Mouse (Mus musculus): Measurements from ENCODE around the gene Gm5089. TPM values are rescaled to one million over a fixed set of nuclear protein-coding genes. Genes with fewer than 3 reads are reported as not detected.

Gene Gm5089
- polyA plus RNA-seq, 1 experiment from 2014 or later, result not detected

DNA sequence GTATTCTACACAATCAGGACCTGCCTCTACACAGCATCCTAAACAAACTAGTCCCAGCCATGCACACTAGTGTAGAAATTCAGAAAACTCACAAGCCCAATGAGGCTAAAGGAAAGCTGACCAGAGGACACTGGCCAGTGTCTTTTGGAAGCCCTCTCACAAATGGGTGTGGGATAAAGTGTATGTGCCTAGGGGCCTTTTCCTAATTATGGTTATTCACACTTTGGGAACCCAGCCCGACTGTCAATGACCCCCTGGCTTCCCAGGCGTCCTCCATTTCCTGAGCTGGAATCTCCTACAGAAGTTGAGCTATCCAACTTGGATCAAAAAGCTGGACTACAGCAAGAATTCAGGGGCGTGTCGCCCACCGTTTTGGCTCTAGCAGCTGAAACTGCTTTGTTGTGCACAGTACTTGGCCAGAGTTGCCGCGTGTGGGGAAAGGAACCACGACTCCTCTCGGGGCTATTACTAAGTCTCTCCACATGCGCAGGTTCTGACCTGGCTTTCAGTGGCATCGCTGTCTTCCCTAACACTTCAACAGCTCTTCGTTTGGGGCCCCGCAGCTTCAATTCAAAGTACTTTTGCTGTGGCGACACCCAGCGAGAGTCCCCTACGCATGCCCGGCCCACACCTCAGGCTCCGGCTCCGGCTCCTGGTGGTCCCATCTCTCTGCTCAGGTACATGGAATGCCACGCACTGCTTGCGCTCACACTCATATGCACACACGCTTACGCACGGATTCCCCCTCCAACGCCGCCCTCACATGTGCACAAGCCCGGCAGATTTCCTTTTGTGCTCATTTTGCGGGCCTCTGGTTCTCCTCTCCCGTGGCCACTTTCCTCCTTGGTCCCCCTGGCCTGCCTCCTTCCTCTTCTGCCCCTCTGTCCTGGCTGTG lies 1.1 kb downstream of the Gm5089 start:
- Histone ChIP-seq H3K27ac (replicated peaks; ENCODE audit: low read depth, low read length) (no peak overlapping the region), H3K27me3 (ENCODE audit: control insufficient read depth, insufficient read depth, low read length) (peaks cover 37% of the 10 kb centered on the region), H3K9ac (replicated peaks; ENCODE audit: low read length) (peak overlapping the region; percentile 60), H3K4me3 (ENCODE audit: low read depth, low read length) (peak overlapping the region; percentile 42), H3K4me1 (ENCODE audit: control insufficient read depth, insufficient read depth, low read length) (peaks cover 6% of the 10 kb centered on the region), H3K4me2 (ENCODE audit: low read depth, low read length) (peak overlapping the region; percentile 88), H3K36me3 (replicated peaks; ENCODE audit: control insufficient read depth, insufficient read depth, low read depth, low read length) (no peaks in the 10 kb centered on the region), H3K9me3 (replicated peaks; ENCODE audit: control insufficient read depth, low read length) (no peaks in the 10 kb centered on the region)
- ATAC-seq (replicated peaks; ENCODE audit: insufficient number of reproducible peaks, low FRiP score, low TSS enrichment, low read depth), result no peak
- DNase-seq (ENCODE audit: low spot score), result peak; percentile 45
- 3% methylated on average over 29 of the region's 29 CpGs for WGBS

DNA sequence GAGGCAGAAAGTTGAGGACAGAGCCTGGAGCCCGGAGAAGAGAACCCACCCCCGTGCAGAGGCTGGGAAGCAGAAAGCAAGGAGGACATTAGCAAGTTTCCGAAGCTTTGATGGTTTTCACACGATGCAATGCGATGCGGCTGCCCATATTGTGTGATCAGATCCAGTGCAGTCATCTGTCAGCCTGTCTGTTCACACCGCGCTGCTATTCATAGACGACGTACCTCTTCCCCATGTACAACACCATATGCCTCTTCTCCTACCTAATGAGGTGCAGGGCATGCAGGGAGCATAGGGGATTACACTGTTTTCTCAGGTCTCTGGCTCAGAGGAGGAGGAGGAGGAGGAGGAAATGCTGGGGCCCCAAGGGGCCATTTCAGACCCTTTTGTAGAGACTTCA lies 14.1 kb downstream of the Gm5089 start:
- H3K9ac ChIP-seq (replicated peaks; ENCODE audit: low read length), result no peak overlapping the region
- H3K36me3 ChIP-seq (replicated peaks; ENCODE audit: control insufficient read depth, insufficient read depth, low read depth, low read length), result no peaks in the 10 kb centered on the region
- H3K27me3 ChIP-seq (ENCODE audit: control insufficient read depth, insufficient read depth, low read length), result no peaks in the 10 kb centered on the region
- no peaks in the 10 kb centered on the region for H3K4me1 ChIP-seq (ENCODE audit: control insufficient read depth, insufficient read depth, low read length)
- DNase-seq (ENCODE audit: low spot score), result no peak
- H3K4me2 ChIP-seq (ENCODE audit: low read depth, low read length), result no peak overlapping the region
- no peak overlapping the region for H3K27ac ChIP-seq (replicated peaks; ENCODE audit: low read depth, low read length)
- H3K9me3 ChIP-seq (replicated peaks; ENCODE audit: control insufficient read depth, low read length), result no peaks in the 10 kb centered on the region
- 80% methylated on average over 10 of the region's 10 CpGs for WGBS
- H3K4me3 ChIP-seq (ENCODE audit: low read depth, low read length), result no peak overlapping the region
- no peak for ATAC-seq (replicated peaks; ENCODE audit: insufficient number of reproducible peaks, low FRiP score, low TSS enrichment, low read depth)

DNA sequence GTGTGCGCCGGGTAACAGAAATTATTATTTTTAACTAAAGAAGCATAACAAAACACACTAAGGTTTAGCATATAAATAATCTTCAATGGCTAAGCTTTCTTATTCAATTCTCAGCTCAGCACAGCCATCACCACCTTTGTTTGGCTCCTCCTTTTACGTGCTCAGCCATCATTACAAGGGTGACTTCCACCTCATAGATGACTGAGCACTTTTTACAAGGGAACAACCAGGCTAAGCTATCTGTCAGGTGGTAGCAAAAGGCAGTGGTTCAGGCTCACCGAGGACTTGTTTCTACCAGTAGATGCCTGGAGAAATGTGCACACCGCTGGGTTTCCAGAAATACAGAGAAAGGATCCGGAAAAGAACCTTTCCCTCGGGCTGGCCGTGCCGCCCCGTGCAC lies 16.9 kb downstream of the Gm5089 start:
- no peak overlapping the region for H3K9ac ChIP-seq (replicated peaks; ENCODE audit: low read length)
- no peaks in the 10 kb centered on the region for H3K9me3 ChIP-seq (replicated peaks; ENCODE audit: control insufficient read depth, low read length)
- no peak overlapping the region for H3K4me2 ChIP-seq (ENCODE audit: low read depth, low read length)
- WGBS, result 89% methylated on average over 10 of the region's 10 CpGs
- DNase-seq (ENCODE audit: low spot score), result no peak
- H3K27me3 ChIP-seq (ENCODE audit: control insufficient read depth, insufficient read depth, low read length), result no peaks in the 10 kb centered on the region
- H3K4me3 ChIP-seq (ENCODE audit: low read depth, low read length), result no peak overlapping the region
- no peaks in the 10 kb centered on the region for H3K36me3 ChIP-seq (replicated peaks; ENCODE audit: control insufficient read depth, insufficient read depth, low read depth, low read length)
- ATAC-seq (replicated peaks; ENCODE audit: insufficient number of reproducible peaks, low FRiP score, low TSS enrichment, low read depth), result no peak; the same call in 1 of the 2 replicates
- H3K27ac ChIP-seq (replicated peaks; ENCODE audit: low read depth, low read length), result no peak overlapping the region
- H3K4me1 ChIP-seq (ENCODE audit: control insufficient read depth, insufficient read depth, low read length), result no peaks in the 10 kb centered on the region

DNA sequence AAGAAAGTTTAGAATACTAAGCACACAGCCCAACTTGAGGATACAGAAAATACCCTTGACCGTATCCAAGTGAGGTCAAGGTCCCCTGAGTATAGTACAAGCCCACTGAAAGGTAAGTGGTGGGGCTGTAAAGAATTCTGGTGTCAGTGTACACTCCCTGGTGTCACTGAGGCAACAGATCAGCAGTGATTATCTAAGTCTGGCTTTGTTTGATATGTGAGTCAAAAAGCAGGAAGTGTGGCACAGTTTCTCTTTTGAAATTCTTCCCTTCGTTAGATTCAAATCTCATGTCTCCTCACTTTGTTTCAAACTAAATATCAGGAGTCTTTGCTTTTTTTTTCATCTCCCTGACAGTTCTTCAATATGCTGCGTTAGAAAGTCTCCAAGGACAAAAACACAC lies 18.4 kb downstream of the Gm5089 start:
- DNase-seq (ENCODE audit: low spot score), result no peak
- no peak overlapping the region for H3K4me2 ChIP-seq (ENCODE audit: low read depth, low read length)
- H3K27me3 ChIP-seq (ENCODE audit: control insufficient read depth, insufficient read depth, low read length), result no peaks in the 10 kb centered on the region
- no peak overlapping the region for H3K4me3 ChIP-seq (ENCODE audit: low read depth, low read length)
- H3K36me3 ChIP-seq (replicated peaks; ENCODE audit: control insufficient read depth, insufficient read depth, low read depth, low read length), result no peaks in the 10 kb centered on the region
- no peak overlapping the region for H3K27ac ChIP-seq (replicated peaks; ENCODE audit: low read depth, low read length)
- no peak overlapping the region for H3K9ac ChIP-seq (replicated peaks; ENCODE audit: low read length)
- H3K9me3 ChIP-seq (replicated peaks; ENCODE audit: control insufficient read depth, low read length), result no peaks in the 10 kb centered on the region
- H3K4me1 ChIP-seq (ENCODE audit: control insufficient read depth, insufficient read depth, low read length), result no peaks in the 10 kb centered on the region
- 64% methylated on average over 3 of the region's 3 CpGs for WGBS
- no peak for ATAC-seq (replicated peaks; ENCODE audit: insufficient number of reproducible peaks, low FRiP score, low TSS enrichment, low read depth)

DNA sequence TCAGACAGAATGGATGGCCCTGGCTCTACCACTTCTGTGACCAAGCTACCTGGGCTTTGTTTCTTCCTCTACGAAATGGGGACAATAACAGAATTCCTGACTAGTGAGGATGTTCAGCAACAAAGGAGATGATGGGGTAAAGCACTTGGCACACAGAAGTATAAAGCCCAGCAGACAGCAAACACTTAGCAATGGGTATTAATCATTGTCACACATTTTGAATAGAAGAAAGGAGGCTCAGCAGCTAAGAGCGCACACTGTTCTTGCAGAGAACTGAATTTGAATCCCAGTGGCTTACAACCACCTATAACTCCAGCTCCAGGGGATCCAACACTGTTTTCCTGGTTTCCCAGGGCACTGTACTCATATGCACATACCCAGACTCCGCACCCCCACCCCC lies 23.3 kb downstream of the Gm5089 start:
- Histone ChIP-seq H3K4me1 (ENCODE audit: control insufficient read depth, insufficient read depth, low read length) (no peaks in the 10 kb centered on the region; the same call in 1 of the 2 replicates), H3K27me3 (ENCODE audit: control insufficient read depth, insufficient read depth, low read length) (no peaks in the 10 kb centered on the region), H3K4me3 (ENCODE audit: low read depth, low read length) (no peak overlapping the region), H3K4me2 (ENCODE audit: low read depth, low read length) (no peak overlapping the region), H3K9ac (replicated peaks; ENCODE audit: low read length) (no peak overlapping the region), H3K27ac (replicated peaks; ENCODE audit: low read depth, low read length) (no peak overlapping the region), H3K36me3 (replicated peaks; ENCODE audit: control insufficient read depth, insufficient read depth, low read depth, low read length) (no peaks in the 10 kb centered on the region), H3K9me3 (replicated peaks; ENCODE audit: control insufficient read depth, low read length) (no peaks in the 10 kb centered on the region)
- DNase-seq (ENCODE audit: low spot score) (no peak), ATAC-seq (replicated peaks; ENCODE audit: insufficient number of reproducible peaks, low FRiP score, low TSS enrichment, low read depth) (no peak)
- WGBS, result 91% methylated on average over 3 of the region's 3 CpGs

DNA sequence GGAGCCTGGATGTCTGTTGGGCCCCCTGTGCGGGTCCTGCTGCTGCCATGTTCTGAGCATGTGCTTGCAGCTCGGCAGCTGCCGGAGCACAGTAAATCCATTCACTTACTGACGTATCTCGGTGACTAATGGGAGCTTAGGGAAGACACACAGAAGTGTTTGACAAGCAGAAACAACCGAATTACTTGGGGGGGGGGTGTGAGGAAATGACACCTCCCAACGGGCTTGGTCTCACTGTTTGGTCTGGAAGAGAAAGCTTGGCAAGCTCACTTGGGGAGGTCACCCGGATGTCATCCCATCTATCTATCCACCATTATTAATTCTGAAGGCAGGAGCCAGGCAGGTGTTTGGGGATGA lies 23.7 kb downstream of the Gm5089 start:
- H3K9me3 ChIP-seq (replicated peaks; ENCODE audit: control insufficient read depth, low read length), result no peaks in the 10 kb centered on the region
- no peak overlapping the region for H3K4me3 ChIP-seq (ENCODE audit: low read depth, low read length)
- H3K27me3 ChIP-seq (ENCODE audit: control insufficient read depth, insufficient read depth, low read length), result no peaks in the 10 kb centered on the region
- no peak overlapping the region for H3K4me2 ChIP-seq (ENCODE audit: low read depth, low read length)
- no peak for ATAC-seq (replicated peaks; ENCODE audit: insufficient number of reproducible peaks, low FRiP score, low TSS enrichment, low read depth)
- H3K4me1 ChIP-seq (ENCODE audit: control insufficient read depth, insufficient read depth, low read length), result no peaks in the 10 kb centered on the region; the same call in 1 of the 2 replicates
- no peak for DNase-seq (ENCODE audit: low spot score)
- WGBS, result 36% methylated on average over 8 of the region's 8 CpGs
- H3K36me3 ChIP-seq (replicated peaks; ENCODE audit: control insufficient read depth, insufficient read depth, low read depth, low read length), result no peaks in the 10 kb centered on the region
- H3K9ac ChIP-seq (replicated peaks; ENCODE audit: low read length), result no peak overlapping the region
- no peak overlapping the region for H3K27ac ChIP-seq (replicated peaks; ENCODE audit: low read depth, low read length)

DNA sequence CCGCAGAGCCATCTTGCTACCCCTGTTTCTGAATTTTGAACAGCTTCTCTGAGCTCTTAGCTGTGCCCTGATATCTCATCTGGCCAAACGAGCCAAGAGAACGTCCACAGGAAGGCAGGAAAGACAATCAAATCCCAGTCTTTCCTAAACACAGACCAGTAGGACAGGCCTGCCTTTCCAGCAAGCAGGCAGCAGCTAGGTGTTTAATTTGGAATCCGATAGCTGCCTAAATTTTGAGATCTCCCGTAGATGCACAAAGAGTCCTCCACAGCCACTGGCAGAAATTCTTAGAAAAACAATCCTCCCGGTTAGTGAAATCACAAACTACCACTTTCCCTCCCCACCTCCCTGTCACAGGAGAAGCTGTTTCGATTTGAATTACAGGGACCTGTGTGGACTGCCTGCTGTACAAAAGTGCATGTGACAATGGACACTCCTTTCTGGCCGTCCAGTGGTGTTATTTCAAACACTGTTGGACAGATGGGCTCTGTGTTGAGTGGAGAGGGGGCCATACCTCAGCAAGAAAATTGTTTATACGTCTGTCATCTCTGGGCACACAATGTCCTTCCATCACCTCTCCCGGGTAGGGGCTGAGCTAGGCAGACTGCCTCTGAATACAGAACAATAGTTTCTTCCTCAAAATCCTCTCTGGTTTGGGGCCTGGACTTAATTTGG lies 24.2 kb downstream of the Gm5089 start:
- H3K27ac ChIP-seq (replicated peaks; ENCODE audit: low read depth, low read length), result no peak overlapping the region
- no peak overlapping the region for H3K9ac ChIP-seq (replicated peaks; ENCODE audit: low read length)
- WGBS, result 40% methylated on average over 10 of the region's 10 CpGs
- ATAC-seq (replicated peaks; ENCODE audit: insufficient number of reproducible peaks, low FRiP score, low TSS enrichment, low read depth) (no peak), DNase-seq (ENCODE audit: low spot score) (peak; percentile 50)
- H3K9me3 ChIP-seq (replicated peaks; ENCODE audit: control insufficient read depth, low read length), result no peaks in the 10 kb centered on the region
- H3K4me3 ChIP-seq (ENCODE audit: low read depth, low read length), result no peak overlapping the region
- no peaks in the 10 kb centered on the region for H3K36me3 ChIP-seq (replicated peaks; ENCODE audit: control insufficient read depth, insufficient read depth, low read depth, low read length)
- no peaks in the 10 kb centered on the region; the same call in 1 of the 2 replicates for H3K4me1 ChIP-seq (ENCODE audit: control insufficient read depth, insufficient read depth, low read length)
- H3K4me2 ChIP-seq (ENCODE audit: low read depth, low read length), result no peak overlapping the region
- no peaks in the 10 kb centered on the region for H3K27me3 ChIP-seq (ENCODE audit: control insufficient read depth, insufficient read depth, low read length)

DNA sequence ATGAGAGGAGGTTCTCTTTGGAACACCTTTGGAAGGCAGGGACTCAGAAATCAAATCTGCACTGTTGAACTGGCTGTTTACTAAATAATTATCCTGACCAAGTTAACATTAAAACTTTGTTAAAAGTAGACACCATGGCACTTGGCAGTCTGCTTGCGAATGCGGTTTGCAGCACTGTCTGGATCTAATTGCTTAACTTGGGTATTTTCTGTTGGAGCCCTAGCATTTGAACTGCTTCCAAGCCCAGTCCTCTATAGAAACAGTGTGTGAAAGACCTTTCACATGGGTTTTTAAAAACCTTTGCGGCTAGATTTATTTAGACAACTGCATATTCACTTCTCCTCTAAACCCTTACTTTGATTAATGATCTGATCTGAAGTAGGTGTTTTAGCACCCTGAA lies 26.5 kb downstream of the Gm5089 start:
- Histone ChIP-seq H3K36me3 (replicated peaks; ENCODE audit: control insufficient read depth, insufficient read depth, low read depth, low read length) (no peaks in the 10 kb centered on the region), H3K9me3 (replicated peaks; ENCODE audit: control insufficient read depth, low read length) (no peaks in the 10 kb centered on the region), H3K4me1 (ENCODE audit: control insufficient read depth, insufficient read depth, low read length) (no peaks in the 10 kb centered on the region; the same call in 1 of the 2 replicates), H3K4me2 (ENCODE audit: low read depth, low read length) (no peak overlapping the region), H3K4me3 (ENCODE audit: low read depth, low read length) (no peak overlapping the region), H3K27ac (replicated peaks; ENCODE audit: low read depth, low read length) (no peak overlapping the region), H3K27me3 (ENCODE audit: control insufficient read depth, insufficient read depth, low read length) (no peaks in the 10 kb centered on the region), H3K9ac (replicated peaks; ENCODE audit: low read length) (no peak overlapping the region)
- DNase-seq (ENCODE audit: low spot score), result no peak
- ATAC-seq (replicated peaks; ENCODE audit: insufficient number of reproducible peaks, low FRiP score, low TSS enrichment, low read depth), result no peak
- WGBS, result 89% methylated on average over 3 of the region's 3 CpGs

Measured in embryonic facial prominence, embryonic 11.5 days (tissue).